Mouse (Mus musculus) ES-E14 (cell line): ENCODE measurements at regions not wholly inside any gene's neighbourhood (a gene's known extent, or its start where the extent isn't known, plus 50 kb on each side); places are given as distances from the start of the nearest gene placed in this dataset.

Experiments
- DNase-seq: peaks from one replicate; pipeline ENCODE4 v3.0.0-alpha.2; 2013; ENCODE audit warnings: low read depth, low spot score
- H3K27ac ChIP-seq: 2 replicates; pipeline ENCODE4 v1.5.1; 2012; ENCODE audit warnings: low read depth, mild to moderate bottlenecking, low read length, moderate library complexity, mixed read lengths; ENCODE audit not compliant: poor library complexity, insufficient read depth, severe bottlenecking
- H3K36me3 ChIP-seq: 2 replicates; pipeline ENCODE4 v1.6.1; 2012; ENCODE audit warnings: mild to moderate bottlenecking, low read length, moderate library complexity, mixed read lengths; ENCODE audit not compliant: control insufficient read depth, poor library complexity, insufficient read depth, severe bottlenecking
- H3K4me1 ChIP-seq, 2 experiments: fragments of 150-350 bp in 1 of 2; sonication (generic) in 1 of 2; 2 replicates each; pipeline ENCODE4 v1.6.1; 2012; ENCODE audit warnings: low read length in 2 of 2, mild to moderate bottlenecking in 1 of 2, mixed read lengths in 1 of 2; ENCODE audit not compliant: control insufficient read depth in 2 of 2, insufficient read depth in 2 of 2, poor library complexity in 1 of 2
- H3K4me3 ChIP-seq, 2 experiments: fragments of 150-350 bp in 1 of 2; sonication (generic) in 1 of 2; 2 replicates each; pipeline ENCODE4 v1.5.1; 2012; ENCODE audit warnings: low read length in 2 of 2, low read depth in 1 of 2, mild to moderate bottlenecking in 1 of 2, mixed read lengths in 1 of 2; ENCODE audit not compliant: insufficient read depth in 1 of 2, poor library complexity in 1 of 2, severe bottlenecking in 1 of 2
- H3K9ac ChIP-seq: 2 replicates; pipeline ENCODE4 v1.6.1; 2012; ENCODE audit warnings: low read depth, mild to moderate bottlenecking, low read length, mixed read lengths; ENCODE audit not compliant: poor library complexity, insufficient read depth, severe bottlenecking
- H3K9me3 ChIP-seq: fragments of 150-350 bp; sonication (generic); 2 replicates; pipeline ENCODE4 v1.6.1; 2012; ENCODE audit warnings: low read depth, mild to moderate bottlenecking, low read length; ENCODE audit not compliant: control insufficient read depth, insufficient read depth
- CHD2 ChIP-seq: IDR thresholded peaks from 2 replicates; pipeline ENCODE4 v1.6.1; 2014; ENCODE audit warnings: mild to moderate bottlenecking, low read depth, low read length, inconsistent platforms
- HCFC1 ChIP-seq: IDR thresholded peaks from 2 replicates; pipeline ENCODE4 v1.6.1; 2012; ENCODE audit warnings: low read length, inconsistent platforms, borderline replicate concordance; ENCODE audit not compliant: insufficient read depth
- MAFK ChIP-seq: IDR thresholded peaks from 2 replicates; pipeline ENCODE4 v1.6.1; 2014; ENCODE audit warnings: mild to moderate bottlenecking, low read depth, low read length, inconsistent platforms; ENCODE audit not compliant: insufficient read depth
- ZC3H11A ChIP-seq: IDR thresholded peaks from 2 replicates; pipeline ENCODE4 v1.6.1; 2012; ENCODE audit warnings: low read depth, mild to moderate bottlenecking, inconsistent platforms, low read length, borderline replicate concordance
- ZNF384 ChIP-seq: IDR thresholded peaks from 2 replicates; pipeline ENCODE4 v1.6.1; 2012; ENCODE audit warnings: low read depth, low read length, inconsistent platforms
- in situ Hi-C, 2 experiments: fragments of 600-800 bp; cut with MboI; formaldehyde crosslinking; loops; one replicate each; pipeline ENCODE4 v1.15.1; 2025; ENCODE audit warnings: low sequenced_read_pairs in 2 of 2, inconsistent platforms in 1 of 2; ENCODE audit not compliant: unreplicated experiment in 2 of 2

DNA sequence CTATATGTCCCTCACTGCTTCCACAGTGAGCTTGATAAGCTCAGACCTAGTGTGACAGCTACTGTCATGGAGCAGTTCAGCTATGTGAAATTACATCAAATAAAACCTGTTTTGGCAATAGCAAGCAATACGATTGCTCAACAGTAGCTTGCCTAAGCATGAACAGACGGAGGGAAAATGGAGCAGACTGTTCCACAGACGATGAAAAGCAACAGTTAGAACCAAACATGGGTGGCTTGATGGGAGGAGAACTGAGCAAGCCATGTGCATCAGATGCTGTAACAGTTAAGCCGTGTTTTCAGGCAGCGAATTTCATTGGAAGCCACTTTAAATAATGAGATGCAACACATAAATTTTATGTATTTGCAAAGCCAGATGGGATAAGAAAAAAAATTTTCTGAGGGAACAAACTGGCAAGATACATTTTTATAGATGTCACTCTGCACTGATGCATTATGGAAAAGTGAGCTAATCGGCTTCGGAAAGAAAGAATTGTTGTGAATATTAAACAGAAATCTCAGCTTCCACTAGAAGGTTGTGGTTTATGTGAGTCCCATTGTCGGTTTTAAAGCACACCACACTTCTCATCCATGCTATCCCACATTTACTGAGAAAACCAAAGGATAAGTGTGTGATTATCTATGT, 270.9 kb upstream of the 2610001J05Rik start:
- Histone ChIP-seq H3K4me3 (no peak overlapping the region), H3K9ac (no peak overlapping the region), H3K27ac (no peak overlapping the region), H3K9me3 (no peaks in the 10 kb centered on the region), H3K4me1 (no peaks in the 10 kb centered on the region), H3K36me3 (no peaks in the 10 kb centered on the region)
- in situ Hi-C loops, result no loop called here
- no peak for TF ChIP-seq ZNF384
- no peak for TF ChIP-seq MAFK
- no peak for TF ChIP-seq ZC3H11A
- no peak for TF ChIP-seq CHD2
- DNase-seq, result no peak

DNA sequence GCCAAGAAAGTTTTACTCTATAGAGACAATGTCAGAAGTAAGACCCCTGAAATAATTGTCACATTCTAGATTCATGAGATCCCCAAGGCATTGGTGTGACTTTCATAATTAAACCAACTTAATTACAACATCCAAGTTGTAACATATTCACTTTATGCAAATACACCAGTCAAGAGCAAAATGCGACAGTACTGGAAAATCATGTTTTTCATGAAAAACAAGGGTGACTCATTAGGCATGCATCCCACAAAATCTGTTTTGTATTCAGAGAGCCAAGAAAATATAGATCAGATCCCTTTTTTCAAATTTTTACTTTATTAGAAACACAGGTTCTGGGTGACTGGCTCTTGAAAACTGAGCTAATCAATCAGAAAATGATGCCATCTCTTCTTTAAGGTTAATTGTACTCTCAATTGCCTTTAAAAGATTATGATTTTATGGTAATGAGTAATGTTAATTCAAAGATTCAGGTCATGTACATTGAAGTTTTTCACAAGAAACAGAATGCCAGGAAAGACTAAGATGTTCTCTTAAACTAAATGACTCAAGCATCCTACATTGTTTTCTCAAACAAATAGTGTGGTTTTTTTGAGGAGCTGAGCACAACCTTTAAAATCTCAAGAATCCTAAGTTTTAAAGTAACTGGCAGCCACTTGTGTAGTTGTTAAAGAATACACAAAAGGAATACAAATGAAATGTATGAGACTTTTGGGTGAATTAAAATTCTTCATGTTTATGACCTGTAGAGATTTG, 259.2 kb upstream of the 2610001J05Rik start:
- DNase-seq, result no peak
- Histone ChIP-seq H3K4me1 (no peaks in the 10 kb centered on the region), H3K36me3 (no peaks in the 10 kb centered on the region), H3K9ac (no peak overlapping the region), H3K9me3 (no peaks in the 10 kb centered on the region; the same call in 1 of the 2 replicates), H3K27ac (no peak overlapping the region), H3K4me3 (no peak overlapping the region)
- TF ChIP-seq MAFK (no peak), ZNF384 (no peak), CHD2 (no peak), ZC3H11A (no peak), HCFC1 (no peak)
- in situ Hi-C loops, result no loop called here

DNA sequence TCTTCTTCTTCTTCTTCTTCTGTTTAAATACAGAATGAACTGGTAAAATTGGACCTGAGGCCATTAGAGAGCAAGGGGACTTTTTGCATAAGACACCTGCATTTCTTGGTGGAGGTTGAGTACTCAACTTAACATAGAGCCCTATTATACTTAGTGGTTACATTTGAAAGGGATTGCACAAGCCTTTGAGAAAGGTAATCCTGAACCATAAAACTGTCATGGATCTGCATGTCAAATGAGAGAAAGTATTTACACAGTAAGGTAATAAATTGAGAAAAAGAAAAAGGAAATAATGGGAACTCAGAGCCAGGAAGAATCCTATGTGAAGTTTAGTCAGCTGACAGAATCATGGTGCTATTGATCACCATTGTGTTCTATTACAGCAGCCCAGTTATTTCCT, 258.1 kb upstream of the 2610001J05Rik start:
- no peaks in the 10 kb centered on the region for H3K36me3 ChIP-seq
- no peak overlapping the region for H3K4me3 ChIP-seq
- no peaks in the 10 kb centered on the region; the same call in 1 of the 2 replicates for H3K9me3 ChIP-seq
- in situ Hi-C loops, result no loop called here
- TF ChIP-seq ZNF384 (no peak), ZC3H11A (no peak), MAFK (no peak), CHD2 (no peak), HCFC1 (no peak)
- no peak overlapping the region for H3K27ac ChIP-seq
- no peaks in the 10 kb centered on the region for H3K4me1 ChIP-seq
- no peak for DNase-seq
- no peak overlapping the region for H3K9ac ChIP-seq

DNA sequence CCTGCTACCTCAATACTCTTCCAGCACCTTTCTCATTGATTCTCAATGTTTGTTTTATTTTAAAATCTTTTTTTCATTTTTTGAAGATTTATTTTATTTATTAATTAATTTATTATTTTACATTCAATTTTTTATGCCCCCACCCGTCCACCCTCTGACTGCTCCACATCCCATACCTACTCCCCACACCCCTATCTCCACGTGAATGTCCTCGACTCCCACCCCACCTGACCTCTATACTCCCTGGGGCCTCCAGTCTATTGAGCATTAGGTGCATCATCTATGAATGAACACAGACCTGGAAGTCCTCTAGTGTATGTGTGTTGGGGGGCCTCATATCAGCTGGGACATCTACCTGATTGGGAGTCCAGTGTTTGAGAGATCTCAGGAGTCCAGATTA, 251.0 kb upstream of the 2610001J05Rik start:
- Histone ChIP-seq H3K36me3 (no peaks in the 10 kb centered on the region), H3K27ac (no peak overlapping the region), H3K9ac (no peak overlapping the region), H3K4me1 (no peaks in the 10 kb centered on the region), H3K9me3 (no peaks in the 10 kb centered on the region), H3K4me3 (no peak overlapping the region)
- in situ Hi-C loops, result no loop called here
- no peak for DNase-seq
- TF ChIP-seq ZC3H11A (no peak), CHD2 (no peak), HCFC1 (no peak), MAFK (no peak), ZNF384 (no peak)
